Mouse (Mus musculus) hindbrain, embryonic 16.5 days (tissue): ENCODE results near the gene Rai14. TPM values are rescaled to one million over a fixed set of nuclear protein-coding genes. Genes with fewer than 3 reads are reported as not detected.

ENCODE experiments used
- ATAC-seq: fragments of 200-750 bp; cut with Nextera tagmentation; 2 replicates; pipeline ENCODE4 v1.8.0; 2017; ENCODE audit warnings: moderate TSS enrichment, moderate library complexity
- H3K27ac ChIP-seq: fragments of 300-500 bp; sonication (generic); 2 replicates; pipeline ENCODE4 v1.5.1; 2014; ENCODE audit warnings: low read depth, mild to moderate bottlenecking, control low read depth, low read length, moderate library complexity
- H3K27me3 ChIP-seq: fragments of 300-500 bp; sonication (generic); replicated peaks from 2 replicates; pipeline ENCODE4 v1.6.1; 2014; ENCODE audit warnings: low read length; ENCODE audit not compliant: control insufficient read depth, insufficient read depth
- H3K36me3 ChIP-seq: fragments of 300-500 bp; sonication (generic); 2 replicates; pipeline ENCODE4 v1.6.1; 2014; ENCODE audit warnings: mild to moderate bottlenecking, low read length, moderate library complexity, mixed read lengths; ENCODE audit not compliant: control insufficient read depth, insufficient read depth
- H3K4me1 ChIP-seq: fragments of 300-500 bp; sonication (generic); 2 replicates; pipeline ENCODE4 v1.6.1; 2014; ENCODE audit warnings: low read depth, low read length; ENCODE audit not compliant: control insufficient read depth, insufficient read depth
- H3K4me2 ChIP-seq: fragments of 300-500 bp; sonication (generic); 2 replicates; pipeline ENCODE4 v1.6.1; 2014; ENCODE audit warnings: mild to moderate bottlenecking, low read length, control low read depth, moderate library complexity
- H3K4me3 ChIP-seq: fragments of 300-500 bp; sonication (generic); 2 replicates; pipeline ENCODE4 v1.5.1; 2014; ENCODE audit warnings: mild to moderate bottlenecking, low read length, control low read depth, moderate library complexity
- H3K9ac ChIP-seq: fragments of 300-500 bp; sonication (generic); 2 replicates; pipeline ENCODE4 v1.6.1; 2014; ENCODE audit warnings: low read depth, mild to moderate bottlenecking, control low read depth, low read length, moderate library complexity
- H3K9me3 ChIP-seq: fragments of 300-500 bp; sonication (generic); 2 replicates; pipeline ENCODE4 v1.6.1; 2014; ENCODE audit warnings: mild to moderate bottlenecking, low read length, moderate library complexity; ENCODE audit not compliant: control insufficient read depth
- WGBS: fragments of 180-500 bp; shearing (Covaris S2); extraction: QIAGEN DNeasy Blood & Tissue Kit; methylation state at CpG from one replicate; pipeline ENCODE4 v1.1.7; 2014; 5-methylcytosine and 5-hydroxymethylcytosine counted together
- polyA plus RNA-seq: library from polyadenylated mRNA; unstranded; fragments of >200 nt; fragmentation: Nextera tagmentation; extraction: Ambion mirVana; gene quantifications from 2 replicates; pipeline ENCODE4 v1.2.1, GENCODE M21; 2015

Rai14 gene
- polyA plus RNA-seq, 1 experiment from 2014 or later: 8.2 TPM

DNA sequence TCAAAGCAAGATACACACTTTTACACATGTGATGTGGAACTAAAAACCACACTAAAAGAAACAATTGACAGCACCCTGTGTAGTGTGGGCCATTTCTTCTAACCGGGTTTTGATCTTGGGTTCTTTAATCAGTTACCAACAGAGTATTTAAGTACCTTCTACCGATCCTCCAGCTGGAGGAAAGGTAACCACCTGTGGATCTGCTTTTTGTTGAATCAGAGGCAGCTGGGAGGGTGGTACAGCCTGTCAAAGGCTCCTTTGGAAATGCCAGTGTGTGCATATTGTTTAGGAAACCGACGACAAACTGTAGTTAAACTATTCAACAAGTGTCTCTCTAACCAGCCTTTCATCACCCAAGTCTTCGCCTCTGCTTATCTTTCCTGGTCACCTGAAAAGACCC, 1.5 kb upstream of the Rai14 start:
- WGBS: 15% methylated on average over 5 of the region's 5 CpGs
- Histone ChIP-seq H3K27ac (no peak overlapping the region), H3K9ac (no peak overlapping the region), H3K4me3 (no peak overlapping the region), H3K9me3 (no peaks in the 10 kb centered on the region), H3K4me2 (no peak overlapping the region), H3K4me1 (peaks cover 8% of the 10 kb centered on the region), H3K36me3 (no peaks in the 10 kb centered on the region), H3K27me3 (no peaks in the 10 kb centered on the region)
- ATAC-seq: no peak

DNA sequence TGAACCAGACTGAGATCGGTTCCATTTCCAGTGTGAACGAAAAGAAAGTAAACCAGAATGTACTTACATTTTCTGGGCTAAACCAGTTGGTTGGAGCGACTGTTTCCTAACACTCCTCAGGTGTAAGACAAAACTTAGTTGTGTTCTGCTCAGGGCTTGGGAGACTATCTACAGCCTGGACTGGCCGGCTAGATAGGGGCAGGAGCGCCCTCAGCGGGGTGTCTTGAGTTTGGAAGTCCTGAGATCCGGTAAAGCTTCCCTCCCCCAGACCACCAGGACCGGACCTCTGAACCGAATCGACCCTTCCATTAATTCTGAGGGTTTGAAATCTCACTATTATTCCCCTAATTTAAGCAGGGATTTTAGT, 698 bp upstream of the Rai14 start:
- Histone ChIP-seq H3K27me3 (no peaks in the 10 kb centered on the region), H3K4me2 (peak overlapping the region; percentile 87), H3K27ac (no peak overlapping the region; the same call in 1 of the 2 replicates), H3K4me3 (peak overlapping the region; percentile 63), H3K9ac (no peak overlapping the region), H3K36me3 (no peaks in the 10 kb centered on the region), H3K9me3 (no peaks in the 10 kb centered on the region), H3K4me1 (peaks cover 9% of the 10 kb centered on the region)
- WGBS: under 1% methylated on average over 10 of the region's 10 CpGs
- ATAC-seq: peak; percentile 49; the same call in 1 of the 2 replicates

DNA sequence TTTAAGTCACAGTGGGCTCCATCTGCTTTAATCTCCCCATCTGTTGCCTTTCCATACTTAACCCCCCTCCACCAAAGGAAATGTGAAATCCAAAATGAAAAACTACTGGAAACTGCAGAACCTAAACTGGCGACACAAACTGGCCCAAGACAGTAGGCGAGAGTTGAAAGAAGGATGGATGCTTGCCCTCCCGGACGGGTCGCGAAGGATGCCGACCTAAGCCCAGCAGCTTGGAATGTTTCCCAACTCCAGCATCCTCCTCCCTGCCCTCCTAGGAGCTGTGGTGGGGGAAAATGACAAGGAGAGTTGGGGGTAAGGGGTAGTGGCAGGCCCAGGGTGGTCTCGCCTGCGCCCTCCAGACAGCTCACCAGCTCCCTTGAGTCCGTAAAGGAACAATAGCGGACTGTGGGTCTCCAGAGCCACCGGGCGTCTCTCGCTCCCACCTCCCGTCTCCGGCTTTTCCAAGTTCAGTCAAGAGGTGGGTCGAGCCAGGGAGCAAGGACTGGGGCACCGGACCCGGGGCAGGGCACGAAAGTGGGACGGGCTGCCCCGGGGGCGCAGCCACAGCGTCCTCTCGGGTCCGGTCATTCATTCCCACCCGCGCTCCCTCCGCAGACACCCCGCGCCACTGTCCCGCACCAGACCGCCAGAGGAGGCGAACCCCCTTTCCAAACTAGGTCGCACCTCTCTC, 653 bp downstream of the Rai14 start:
- Histone ChIP-seq H3K9me3 (no peaks in the 10 kb centered on the region), H3K4me2 (peak overlapping the region; percentile 87), H3K36me3 (no peaks in the 10 kb centered on the region), H3K4me3 (peak overlapping the region; percentile 63), H3K9ac (peak overlapping the region; percentile 68), H3K4me1 (peaks cover 9% of the 10 kb centered on the region), H3K27ac (peak overlapping the region; percentile 32; the same call in 1 of the 2 replicates), H3K27me3 (no peaks in the 10 kb centered on the region)
- peak; percentile 55 for ATAC-seq
- WGBS: under 1% methylated on average over 25 of the region's 35 CpGs

DNA sequence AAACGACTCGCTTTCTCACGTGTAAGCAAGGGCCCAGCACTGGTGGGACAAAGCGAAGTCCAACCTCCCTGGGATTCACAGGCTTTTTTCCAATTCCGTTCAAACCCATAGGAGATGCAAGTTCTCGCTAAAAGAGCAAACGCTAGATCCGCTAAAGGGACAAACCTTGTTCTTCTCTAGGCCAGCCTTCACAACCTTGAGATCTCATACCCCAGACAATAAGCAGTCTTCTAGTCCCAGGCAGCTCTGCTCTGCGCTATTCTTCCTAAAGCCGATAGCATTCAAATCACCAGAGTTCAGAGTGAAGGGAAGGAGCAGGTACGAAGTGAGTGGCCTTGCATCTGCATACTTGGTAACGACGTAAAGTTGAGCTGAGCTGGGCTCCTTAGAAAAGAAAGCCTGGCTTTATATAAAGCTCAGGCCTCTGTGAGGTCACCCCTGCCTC, 1.2 kb downstream of the Rai14 start:
- Histone ChIP-seq H3K4me2 (peak overlapping the region; percentile 87), H3K27me3 (no peaks in the 10 kb centered on the region), H3K4me1 (peaks cover 9% of the 10 kb centered on the region), H3K27ac (no peak overlapping the region), H3K9me3 (no peaks in the 10 kb centered on the region), H3K9ac (peak overlapping the region; percentile 68; the same call in 1 of the 2 replicates), H3K36me3 (no peaks in the 10 kb centered on the region), H3K4me3 (peak overlapping the region; percentile 63)
- 3% methylated on average over 13 of the region's 13 CpGs for WGBS
- ATAC-seq: peak; percentile 43

DNA sequence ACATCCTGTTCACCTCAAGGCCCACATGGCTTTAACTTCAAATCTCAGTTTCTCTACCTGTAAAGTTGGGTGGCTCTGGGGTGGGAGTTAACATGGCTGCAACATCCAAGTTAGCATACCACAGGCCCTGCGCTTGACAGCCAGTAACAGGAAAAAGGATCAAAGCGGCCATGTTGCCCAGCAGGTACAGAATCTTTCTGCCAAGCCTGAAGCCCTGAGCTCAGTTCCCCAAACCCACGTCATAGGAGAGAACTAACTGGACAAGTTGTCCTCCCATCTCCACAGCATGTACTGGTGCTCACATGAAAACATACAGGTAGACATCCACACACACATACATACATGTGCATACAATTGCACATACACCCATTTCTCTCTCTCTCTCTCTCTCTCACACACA, 2.1 kb downstream of the Rai14 start:
- H3K27me3 ChIP-seq: no peaks in the 10 kb centered on the region
- no peaks in the 10 kb centered on the region for H3K36me3 ChIP-seq
- H3K4me1 ChIP-seq: peaks cover 9% of the 10 kb centered on the region
- 66% methylated on average over 3 of the region's 3 CpGs for WGBS
- no peak overlapping the region for H3K9ac ChIP-seq
- H3K27ac ChIP-seq: no peak overlapping the region
- H3K9me3 ChIP-seq: no peaks in the 10 kb centered on the region
- H3K4me3 ChIP-seq: no peak overlapping the region
- ATAC-seq: no peak
- H3K4me2 ChIP-seq: peak overlapping the region; percentile 31

DNA sequence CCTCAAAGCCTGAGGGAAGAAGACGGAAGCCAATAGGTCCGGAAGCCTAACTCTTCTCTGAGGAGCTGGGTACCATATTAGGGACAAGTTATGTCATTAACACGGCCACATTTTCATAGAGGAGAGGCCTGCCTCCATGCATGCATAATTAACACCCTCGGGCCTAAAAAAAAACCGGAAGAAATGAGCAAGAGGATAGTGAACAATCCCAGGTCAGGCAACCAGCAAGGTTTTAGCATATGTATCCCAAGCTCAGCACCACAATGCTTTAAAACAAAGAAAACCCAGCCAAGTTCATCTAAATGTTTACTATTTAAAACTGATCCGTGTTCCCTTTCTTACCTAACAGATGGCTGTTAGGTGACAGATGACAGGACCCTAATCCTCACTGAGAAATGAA, 3.2 kb downstream of the Rai14 start:
- H3K36me3 ChIP-seq: no peaks in the 10 kb centered on the region
- no peaks in the 10 kb centered on the region for H3K27me3 ChIP-seq
- no peak overlapping the region for H3K27ac ChIP-seq
- H3K9ac ChIP-seq: no peak overlapping the region
- no peak overlapping the region for H3K4me2 ChIP-seq
- no peaks in the 10 kb centered on the region for H3K9me3 ChIP-seq
- peaks cover 9% of the 10 kb centered on the region for H3K4me1 ChIP-seq
- WGBS: 49% methylated on average over 6 of the region's 6 CpGs
- H3K4me3 ChIP-seq: no peak overlapping the region
- ATAC-seq: no peak

DNA sequence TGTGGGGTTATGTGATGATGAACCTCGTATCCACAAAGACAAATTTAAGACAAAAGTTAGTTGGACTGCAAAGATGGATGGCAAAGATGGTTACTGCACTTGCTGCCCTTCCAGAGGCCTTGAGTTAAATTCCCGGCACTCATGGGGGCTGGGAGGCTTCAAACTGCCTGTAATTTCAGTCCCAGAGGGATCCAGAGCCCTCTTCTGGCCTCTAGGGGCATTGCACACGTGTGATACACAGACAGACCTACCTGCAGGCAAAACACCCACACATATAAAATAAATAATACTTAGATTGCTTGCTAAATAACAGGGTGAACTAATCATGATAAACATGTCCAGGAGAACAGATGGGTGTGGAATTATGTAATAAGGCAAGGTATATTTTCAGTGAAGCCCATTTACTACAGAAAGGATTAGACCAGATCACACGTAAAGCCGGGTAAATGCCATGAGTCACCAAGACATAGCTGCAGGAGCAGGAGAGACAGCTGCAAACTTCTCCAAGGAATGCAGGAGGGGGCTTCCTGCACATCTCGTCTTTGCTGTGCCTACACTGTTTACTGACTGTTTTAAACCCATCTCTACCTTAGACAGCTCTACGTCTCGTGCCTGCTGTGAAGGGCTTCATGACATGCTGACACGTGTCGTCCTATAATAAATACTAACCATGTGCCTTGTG, 5.7 kb downstream of the Rai14 start:
- Histone ChIP-seq H3K27ac (no peak overlapping the region), H3K4me3 (no peak overlapping the region), H3K27me3 (no peaks in the 10 kb centered on the region), H3K4me1 (peaks cover 9% of the 10 kb centered on the region), H3K4me2 (no peak overlapping the region), H3K9me3 (no peaks in the 10 kb centered on the region), H3K36me3 (no peaks in the 10 kb centered on the region), H3K9ac (no peak overlapping the region)
- 80% methylated on average over 10 of the region's 10 CpGs for WGBS
- no peak for ATAC-seq

DNA sequence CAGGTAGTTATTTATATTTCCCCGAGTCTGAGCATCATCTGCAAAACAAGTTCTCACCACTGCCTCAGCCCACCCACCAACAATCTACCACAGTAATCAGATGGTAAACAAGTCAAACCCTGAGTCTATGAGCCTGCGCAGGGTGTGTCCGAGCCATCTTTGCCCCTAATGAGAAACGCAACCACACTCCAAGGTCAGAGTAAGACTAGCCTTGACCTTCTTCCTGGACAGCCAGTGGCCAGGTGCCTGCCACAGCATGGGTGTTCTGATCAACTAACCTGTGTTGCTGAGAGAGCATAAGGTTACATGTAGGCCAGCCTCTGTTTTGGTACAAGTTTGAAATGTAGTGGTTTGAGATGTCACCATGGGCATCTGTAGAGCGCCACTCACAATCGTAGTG, 7.3 kb downstream of the Rai14 start:
- Histone ChIP-seq H3K36me3 (no peaks in the 10 kb centered on the region), H3K27ac (no peak overlapping the region), H3K9me3 (no peaks in the 10 kb centered on the region), H3K9ac (no peak overlapping the region), H3K27me3 (no peaks in the 10 kb centered on the region), H3K4me3 (no peak overlapping the region), H3K4me2 (no peak overlapping the region), H3K4me1 (0 out of 2 replicates have a peak, but pooled peaks cover 2% of the 10 kb centered on the region)
- ATAC-seq: no peak
- 96% methylated on average over 6 of the region's 6 CpGs for WGBS

DNA sequence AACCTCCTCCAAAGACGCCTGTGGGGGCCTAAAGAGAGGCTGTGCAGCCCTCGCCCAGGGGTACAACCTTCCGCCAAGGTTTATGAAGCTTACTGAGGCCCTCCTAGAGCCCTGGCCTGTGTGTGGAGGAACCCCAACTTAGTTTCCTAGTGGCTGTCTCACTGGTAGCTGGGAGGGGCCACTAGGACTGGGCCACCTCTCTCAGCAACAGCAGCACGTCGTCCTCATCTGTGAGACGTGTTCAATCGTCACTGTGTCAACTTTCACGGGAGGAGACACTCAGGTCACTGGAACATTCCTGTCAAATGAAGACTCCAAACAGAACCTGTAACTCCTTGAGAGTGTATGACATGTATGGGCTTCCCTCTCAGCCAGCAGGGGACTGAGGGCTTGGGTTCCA, 8.0 kb downstream of the Rai14 start:
- Histone ChIP-seq H3K9me3 (no peaks in the 10 kb centered on the region), H3K36me3 (no peaks in the 10 kb centered on the region), H3K9ac (no peak overlapping the region), H3K27me3 (no peaks in the 10 kb centered on the region), H3K4me1 (0 out of 2 replicates have a peak, but pooled peaks cover 2% of the 10 kb centered on the region), H3K4me2 (no peak overlapping the region), H3K27ac (no peak overlapping the region), H3K4me3 (no peak overlapping the region)
- WGBS: 79% methylated on average over 8 of the region's 8 CpGs
- ATAC-seq: no peak
